Mouse (Mus musculus) hindbrain, postnatal 0 days (tissue): ENCODE data around the gene Umodl1. TPM values are rescaled to one million over a fixed set of nuclear protein-coding genes. Genes with fewer than 3 reads are reported as not detected.

ENCODE experiments used
- ATAC-seq: fragments of 200-750 bp; cut with Nextera tagmentation; 2 replicates; pipeline ENCODE4 v1.8.0; 2017; ENCODE audit warnings: mild to moderate bottlenecking, moderate TSS enrichment, moderate library complexity
- DNase-seq: peaks from one replicate; pipeline ENCODE4 v3.0.0-alpha.2; 2015; ENCODE audit warnings: low spot score
- H3K27ac ChIP-seq: fragments of 300-500 bp; sonication (generic); 2 replicates; pipeline ENCODE4 v1.5.1; 2014; ENCODE audit warnings: mild to moderate bottlenecking
- H3K27me3 ChIP-seq: fragments of 300-500 bp; sonication (generic); 2 replicates; pipeline ENCODE4 v1.6.1; 2014; ENCODE audit warnings: low read length, mixed read lengths; ENCODE audit not compliant: insufficient read depth
- H3K36me3 ChIP-seq: fragments of 300-500 bp; sonication (generic); 2 replicates; pipeline ENCODE4 v1.6.1; 2014; ENCODE audit warnings: low read length, mixed read lengths; ENCODE audit not compliant: insufficient read depth
- H3K4me1 ChIP-seq: fragments of 300-500 bp; sonication (generic); 2 replicates; pipeline ENCODE4 v1.6.1; 2014; ENCODE audit warnings: antibody characterized with exemption, low read length, mixed read lengths; ENCODE audit not compliant: insufficient read depth
- H3K4me2 ChIP-seq: fragments of 300-500 bp; sonication (generic); 2 replicates; pipeline ENCODE4 v1.6.1; 2014; ENCODE audit warnings: low read depth, mild to moderate bottlenecking, low read length, moderate library complexity, mixed read lengths
- H3K4me3 ChIP-seq: fragments of 300-500 bp; sonication (generic); 2 replicates; pipeline ENCODE4 v1.5.1; 2014; ENCODE audit warnings: low read length
- H3K9ac ChIP-seq: fragments of 300-500 bp; sonication (generic); replicated peaks from 2 replicates; pipeline ENCODE4 v1.6.1; 2014; ENCODE audit warnings: mild to moderate bottlenecking, low read length, moderate library complexity, mixed read lengths
- H3K9me3 ChIP-seq: fragments of 300-500 bp; sonication (generic); 2 replicates; pipeline ENCODE4 v1.6.1; 2016; ENCODE audit warnings: low read length, mixed read lengths
- CTCF ChIP-seq: IDR thresholded peaks from 2 replicates; pipeline ENCODE4 v1.5.1; 2016; ENCODE audit warnings: antibody characterized with exemption, control low read depth, low read depth
- WGBS: fragments of 180-500 bp; shearing (Covaris S2); extraction: QIAGEN DNeasy Blood & Tissue Kit; methylation state at CpG from one replicate; pipeline ENCODE4 v1.1.7; 2014; 5-methylcytosine and 5-hydroxymethylcytosine counted together
- polyA plus RNA-seq: library from polyadenylated mRNA; unstranded; fragments of >200 nt; fragmentation: Nextera tagmentation; extraction: Ambion mirVana; gene quantifications from 2 replicates; pipeline ENCODE4 v1.2.1, GENCODE M21; 2015
- total RNA-seq: library from RNA; depleted of rRNA; stranded (reverse); fragments of >200 nt; gene quantifications from 2 replicates; pipeline ENCODE4 v1.2.3, GENCODE M21; 2014

Umodl1 gene
- total and polyA plus RNA-seq, 2 experiments from 2014 or later = 0.06 to 0.42 TPM

DNA sequence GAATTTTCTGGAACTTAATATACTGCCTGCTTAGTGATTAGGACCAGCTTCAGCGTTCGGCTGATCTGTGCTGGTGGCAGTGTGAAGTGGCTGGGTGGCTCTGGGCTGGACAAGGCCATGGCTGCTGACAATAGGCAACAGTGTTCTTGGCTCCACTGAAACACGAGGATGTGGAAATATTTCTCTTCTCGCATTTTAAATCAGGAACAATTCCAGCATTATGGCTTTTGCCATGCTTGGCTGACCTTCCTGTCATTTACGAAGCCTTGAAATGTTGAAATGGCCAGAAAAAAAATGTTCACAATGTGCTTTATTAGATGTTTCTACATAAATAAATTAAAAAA is 70.3 kb downstream of the Umodl1 start:
- DNase-seq = no peak
- Histone ChIP-seq H3K4me2 (no peak overlapping the region), H3K9ac (no peak overlapping the region), H3K27ac (no peak overlapping the region), H3K4me3 (no peak overlapping the region), H3K36me3 (no peaks in the 10 kb centered on the region), H3K4me1 (no peaks in the 10 kb centered on the region), H3K27me3 (no peaks in the 10 kb centered on the region), H3K9me3 (no peaks in the 10 kb centered on the region)
- WGBS = 61% methylated on average over 5 of the region's 5 CpGs
- TF ChIP-seq CTCF = no peak
- no peak for ATAC-seq

DNA sequence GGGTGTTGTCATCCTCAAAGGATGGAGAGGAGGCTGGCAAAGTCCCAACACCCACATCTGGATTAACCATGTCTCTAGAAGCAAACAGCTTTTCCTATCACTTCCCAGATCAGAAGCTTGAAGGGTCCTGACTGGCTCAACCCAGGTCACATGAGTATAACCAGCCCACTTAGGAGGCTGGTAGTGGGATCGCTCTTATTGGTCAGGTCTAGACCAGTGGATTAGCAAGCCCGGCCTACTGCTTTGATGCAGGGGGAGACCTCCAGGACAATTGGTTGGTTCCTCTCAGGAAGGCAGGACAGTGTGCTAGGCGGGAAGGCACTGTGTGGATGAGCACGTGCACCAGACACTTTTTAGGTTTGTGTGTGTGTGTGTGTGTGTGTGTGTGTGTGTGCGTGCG is 72.5 kb downstream of the Umodl1 start:
- H3K36me3 ChIP-seq = no peaks in the 10 kb centered on the region
- H3K4me3 ChIP-seq = no peak overlapping the region
- WGBS = 91% methylated on average over 6 of the region's 6 CpGs
- no peaks in the 10 kb centered on the region for H3K9me3 ChIP-seq
- no peaks in the 10 kb centered on the region for H3K4me1 ChIP-seq
- H3K9ac ChIP-seq = no peak overlapping the region
- DNase-seq (no peak), ATAC-seq (no peak)
- no peak overlapping the region for H3K4me2 ChIP-seq
- H3K27me3 ChIP-seq = no peaks in the 10 kb centered on the region
- no peak overlapping the region for H3K27ac ChIP-seq
- no peak for TF ChIP-seq CTCF

DNA sequence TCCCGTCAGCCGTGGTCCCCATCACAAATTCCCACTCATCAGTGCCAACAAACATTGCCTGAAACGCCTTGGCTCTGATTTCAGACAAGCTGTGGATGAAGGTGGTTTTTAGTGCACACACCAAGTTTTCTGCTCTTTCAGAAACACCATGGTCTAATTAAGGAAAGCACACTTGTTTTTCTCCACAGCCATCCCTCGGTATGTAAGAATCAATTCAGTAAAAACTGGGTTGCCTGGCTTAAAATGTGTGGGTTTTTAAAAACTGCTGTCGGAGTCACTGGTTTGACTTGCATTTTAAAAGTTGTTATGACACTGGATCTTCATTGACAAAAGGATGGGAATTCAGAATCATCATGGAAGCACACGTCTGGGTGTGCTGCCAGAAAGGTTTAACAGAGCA is 73.3 kb downstream of the Umodl1 start:
- Histone ChIP-seq H3K4me2 (no peak overlapping the region), H3K36me3 (no peaks in the 10 kb centered on the region), H3K9me3 (0 out of 2 replicates have a peak, but pooled peaks cover 4% of the 10 kb centered on the region), H3K4me1 (no peaks in the 10 kb centered on the region), H3K4me3 (no peak overlapping the region), H3K27me3 (no peaks in the 10 kb centered on the region), H3K27ac (no peak overlapping the region), H3K9ac (no peak overlapping the region)
- 78% methylated on average over 6 of the region's 6 CpGs for WGBS
- TF ChIP-seq CTCF = no peak
- DNase-seq (no peak), ATAC-seq (no peak)

DNA sequence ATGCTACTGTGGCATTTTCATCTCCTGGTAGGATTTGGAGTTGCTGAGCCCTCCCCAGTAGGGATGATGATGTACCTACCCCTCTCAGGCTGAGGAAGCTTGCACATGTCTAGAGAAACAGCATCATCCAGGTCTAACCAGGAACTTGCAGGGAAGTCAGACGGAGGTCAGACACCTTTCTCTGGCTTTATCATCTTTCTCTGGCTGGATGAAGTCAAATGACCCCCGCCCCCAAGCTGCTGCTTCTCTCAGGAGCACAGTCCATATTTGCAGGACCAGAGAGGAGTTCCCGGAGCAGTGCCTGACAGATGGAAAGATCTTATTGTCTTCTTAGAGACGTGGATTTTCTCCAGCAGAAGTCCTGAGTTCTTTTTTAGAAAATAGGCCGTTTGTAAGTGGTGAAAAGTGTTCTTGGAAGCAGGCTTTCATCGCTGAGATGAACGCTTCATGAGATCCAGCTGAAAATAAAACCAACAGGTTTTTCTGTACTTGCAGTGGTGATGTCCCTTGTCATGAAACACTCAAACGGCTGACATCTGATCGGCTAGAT is 74.5 kb downstream of the Umodl1 start:
- no peak for ATAC-seq
- H3K36me3 ChIP-seq = no peaks in the 10 kb centered on the region

DNA sequence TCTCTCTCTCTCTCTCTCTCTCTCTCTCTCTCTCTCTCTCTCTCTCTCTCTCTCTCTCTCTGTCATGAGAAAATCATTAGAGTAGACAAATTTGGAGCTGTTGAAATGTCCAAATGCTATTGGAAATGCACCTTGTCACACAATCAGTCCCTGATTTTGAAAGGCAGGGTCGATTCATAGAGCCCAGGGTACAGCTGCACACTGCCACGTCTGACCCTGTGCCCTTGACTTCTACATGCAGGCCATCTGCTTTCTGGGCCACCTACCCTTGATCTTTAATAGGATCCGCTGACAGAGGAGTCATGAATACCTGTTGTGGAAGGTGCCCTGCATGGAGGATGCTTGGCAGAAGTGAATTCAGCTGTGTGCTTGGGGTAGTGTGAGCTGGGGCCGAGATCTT is 75.0 kb downstream of the Umodl1 start:
- Histone ChIP-seq H3K36me3 (no peaks in the 10 kb centered on the region), H3K27ac (no peak overlapping the region), H3K4me2 (no peak overlapping the region), H3K4me3 (no peak overlapping the region), H3K4me1 (peaks cover 5% of the 10 kb centered on the region; the same call in 1 of the 2 replicates), H3K27me3 (no peaks in the 10 kb centered on the region), H3K9ac (no peak overlapping the region), H3K9me3 (0 out of 2 replicates have a peak, but pooled peaks cover 4% of the 10 kb centered on the region)
- TF ChIP-seq CTCF = no peak
- WGBS = 83% methylated on average over 4 of the region's 4 CpGs
- ATAC-seq = no peak
- no peak for DNase-seq

More for the DNA sequence above, 74.5 kb downstream of the Umodl1 start:
- Histone ChIP-seq H3K9me3 (0 out of 2 replicates have a peak, but pooled peaks cover 4% of the 10 kb centered on the region), H3K4me1 (no peaks in the 10 kb centered on the region), H3K4me3 (no peak overlapping the region), H3K27ac (no peak overlapping the region), H3K4me2 (no peak overlapping the region), H3K9ac (no peak overlapping the region), H3K27me3 (no peaks in the 10 kb centered on the region)
- WGBS = 81% methylated on average over 9 of the region's 9 CpGs
- TF ChIP-seq CTCF = no peak
- no peak for DNase-seq

DNA sequence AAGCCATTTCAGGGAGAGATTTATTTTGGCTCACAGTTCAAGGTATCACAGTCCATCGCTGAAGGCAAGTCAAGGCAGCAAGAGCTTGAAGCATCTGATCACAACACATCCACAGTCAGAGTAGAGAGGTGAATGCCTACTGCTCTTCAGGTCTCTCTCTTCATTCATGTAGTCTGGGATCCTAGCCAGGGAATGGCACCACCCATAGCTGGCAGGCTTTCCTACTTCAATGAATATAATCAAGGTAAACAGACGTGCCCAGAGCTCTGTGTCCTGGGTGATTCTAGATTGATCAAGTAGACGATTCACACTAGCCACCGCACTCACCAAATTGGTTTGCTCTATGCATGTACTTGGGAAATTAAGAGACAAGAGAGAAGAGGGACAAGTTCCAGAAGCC is 77.9 kb downstream of the Umodl1 start:
- 0 out of 2 replicates have a peak, but pooled peaks cover 4% of the 10 kb centered on the region for H3K9me3 ChIP-seq
- no peak for TF ChIP-seq CTCF
- no peak overlapping the region for H3K4me2 ChIP-seq
- no peak overlapping the region for H3K9ac ChIP-seq
- H3K36me3 ChIP-seq = no peaks in the 10 kb centered on the region
- DNase-seq (no peak), ATAC-seq (no peak)
- H3K27me3 ChIP-seq = no peaks in the 10 kb centered on the region
- H3K4me1 ChIP-seq = peaks cover 8% of the 10 kb centered on the region; the same call in 1 of the 2 replicates
- H3K4me3 ChIP-seq = no peak overlapping the region
- H3K27ac ChIP-seq = no peak overlapping the region
- WGBS = 83% methylated on average over 4 of the region's 4 CpGs

DNA sequence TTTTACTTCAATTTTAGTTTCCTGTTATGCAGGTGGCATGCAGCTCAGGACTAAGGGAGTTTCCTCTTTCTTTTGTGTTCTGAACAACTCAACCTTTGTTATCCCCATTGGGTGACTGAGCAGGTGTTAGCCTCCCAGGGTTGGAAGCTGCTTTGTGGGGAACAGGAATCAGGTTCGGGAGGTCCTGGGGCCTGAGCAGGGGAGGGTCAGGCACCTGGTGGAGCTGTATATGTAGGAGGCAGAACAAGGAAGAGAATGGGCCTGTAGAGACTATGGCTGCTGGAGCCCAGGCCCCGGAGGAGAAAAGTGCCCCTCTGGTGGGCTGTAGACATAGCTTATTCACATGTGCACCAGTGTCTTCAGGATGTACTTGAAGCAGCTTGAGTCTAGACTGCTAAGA is 78.8 kb downstream of the Umodl1 start:
- TF ChIP-seq CTCF = no peak
- Histone ChIP-seq H3K27ac (peak overlapping the region; percentile 36; the same call in 1 of the 2 replicates), H3K36me3 (no peaks in the 10 kb centered on the region), H3K4me2 (no peak overlapping the region), H3K9me3 (0 out of 2 replicates have a peak, but pooled peaks cover 4% of the 10 kb centered on the region), H3K4me3 (no peak overlapping the region), H3K4me1 (peaks cover 8% of the 10 kb centered on the region; the same call in 1 of the 2 replicates), H3K9ac (no peak overlapping the region), H3K27me3 (no peaks in the 10 kb centered on the region)
- ATAC-seq (no peak), DNase-seq (no peak)
- 65% methylated on average over 2 of the region's 2 CpGs for WGBS
